Mouse (Mus musculus): ENCODE data around the gene Drc7.
"Not testable (repeated sequence)": the region's sequence is repeated elsewhere in the genome, so short reads cannot be mapped to it uniquely, and the experiment has no call there.

The Drc7 gene

DNA sequence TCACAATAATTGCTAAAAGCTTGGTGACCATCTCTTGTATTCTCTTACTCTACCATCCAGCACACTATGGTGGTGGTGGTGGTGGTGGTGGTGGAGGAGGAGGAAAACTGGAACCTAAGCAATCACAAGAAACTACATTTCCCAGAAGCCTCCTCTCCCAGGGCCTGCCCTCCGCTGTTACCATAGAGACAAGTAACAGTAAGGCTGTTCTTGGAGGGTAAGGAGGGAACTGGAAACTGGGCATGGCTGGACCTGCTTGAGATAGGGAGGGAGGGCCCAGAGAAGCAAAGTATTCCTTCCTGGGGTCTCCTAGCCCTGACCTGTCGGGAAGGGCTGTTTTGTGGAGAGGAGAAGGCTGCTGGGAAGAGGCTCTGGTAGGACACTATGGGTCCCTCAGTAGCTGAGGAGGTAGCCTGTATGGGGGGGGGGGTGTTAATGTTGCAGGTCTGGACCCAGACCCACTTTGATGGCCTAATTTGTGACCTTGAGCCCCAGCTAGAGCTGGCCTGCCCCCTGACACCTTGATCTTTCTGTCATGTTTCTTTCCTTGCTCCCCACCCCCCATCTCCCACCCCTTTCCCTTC is at the start of gene Drc7:
Gene Drc7, plus strand, starts transcription at position 177 of the 584 bp plus-strand sequence.
- peak; percentile 51 for DNase-seq

DNA sequence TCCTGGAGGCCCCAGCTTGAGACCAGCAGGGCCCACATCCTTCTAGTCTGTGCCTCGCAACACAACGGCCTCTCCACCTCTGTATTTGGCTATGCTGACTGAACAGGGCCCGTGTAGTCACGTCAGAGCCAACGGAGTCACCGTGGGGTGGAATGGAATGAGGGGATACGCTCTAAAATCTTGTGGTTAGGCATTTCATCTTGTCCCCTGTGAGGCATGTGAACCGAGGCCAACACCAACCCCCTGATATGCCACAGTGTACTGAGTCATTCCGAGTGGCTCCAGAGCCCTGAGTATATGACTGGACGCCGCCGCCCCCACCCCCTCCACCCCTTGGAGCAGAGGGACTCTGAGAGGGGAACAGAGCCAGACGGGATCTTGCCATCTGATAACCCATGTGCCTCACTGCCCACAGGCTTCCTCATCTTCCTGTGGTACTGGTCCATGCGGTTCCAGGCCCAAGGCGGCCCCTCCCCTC is 42.4 kb upstream of the Drc7 start:
- DNase-seq: no peak

DNA sequence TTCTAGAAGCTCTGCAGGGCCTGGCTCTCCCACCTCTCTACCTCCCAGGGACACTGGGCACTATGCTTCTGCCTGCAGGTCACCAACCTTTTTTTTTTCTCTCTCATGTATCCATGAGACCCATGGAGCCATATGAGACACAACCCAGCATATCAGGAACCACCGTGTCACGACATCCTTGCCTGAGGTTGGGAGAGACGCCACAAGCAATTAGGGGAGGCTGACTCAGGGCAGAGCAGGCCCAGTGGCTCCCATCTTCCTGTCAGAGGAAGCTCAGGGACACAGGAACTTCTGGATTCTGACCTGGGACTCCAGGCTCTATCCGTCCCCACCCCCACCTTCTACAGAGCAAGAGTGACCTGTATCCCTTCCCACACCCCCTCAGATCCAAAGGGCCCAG is 39.0 kb upstream of the Drc7 start:
- no peak for DNase-seq

DNA sequence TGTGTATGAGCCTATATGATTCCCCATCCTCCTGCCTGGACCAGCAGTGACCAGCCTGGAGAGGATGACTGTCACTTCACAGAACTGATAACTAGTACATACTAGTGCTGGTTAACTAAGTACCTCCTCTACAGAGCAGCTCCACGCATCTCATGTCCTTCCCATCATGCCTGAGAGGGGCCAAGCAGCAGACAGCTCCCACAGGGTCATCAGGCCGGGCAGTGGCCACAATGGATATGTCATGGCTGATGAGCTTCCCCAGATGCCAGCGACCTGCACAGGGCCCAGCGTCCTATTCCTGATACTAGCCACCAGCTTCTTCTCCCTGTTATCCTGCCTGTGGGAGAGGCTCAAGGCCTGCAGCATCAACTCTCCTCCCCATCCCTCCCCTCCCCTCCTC is 38.2 kb upstream of the Drc7 start:
- DNase-seq: no peak

DNA sequence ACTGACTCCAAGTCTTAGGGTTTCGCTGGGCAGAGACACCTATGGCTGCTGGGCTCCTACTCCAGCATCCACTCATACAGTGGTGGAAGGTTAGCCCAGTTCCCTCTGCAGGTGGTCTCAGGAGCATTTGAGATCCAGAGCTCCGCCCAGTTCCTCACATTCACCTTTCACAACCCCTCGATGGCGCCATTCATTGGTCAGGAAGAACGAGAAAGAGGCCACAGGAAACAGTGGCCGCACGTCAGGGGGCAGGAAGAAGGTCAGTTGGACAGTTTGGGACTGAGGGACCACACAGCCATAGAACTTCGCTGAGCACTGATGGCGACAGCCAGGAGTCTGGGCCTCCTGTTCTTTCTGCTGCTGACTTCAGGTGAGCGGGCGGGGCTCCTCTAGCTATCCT is 37.5 kb upstream of the Drc7 start, which contains the start of gene Adgrg3:
Gene Adgrg3, plus strand, starts transcription at position 242 of the 400 bp plus-strand sequence.
- no peak for DNase-seq

DNA sequence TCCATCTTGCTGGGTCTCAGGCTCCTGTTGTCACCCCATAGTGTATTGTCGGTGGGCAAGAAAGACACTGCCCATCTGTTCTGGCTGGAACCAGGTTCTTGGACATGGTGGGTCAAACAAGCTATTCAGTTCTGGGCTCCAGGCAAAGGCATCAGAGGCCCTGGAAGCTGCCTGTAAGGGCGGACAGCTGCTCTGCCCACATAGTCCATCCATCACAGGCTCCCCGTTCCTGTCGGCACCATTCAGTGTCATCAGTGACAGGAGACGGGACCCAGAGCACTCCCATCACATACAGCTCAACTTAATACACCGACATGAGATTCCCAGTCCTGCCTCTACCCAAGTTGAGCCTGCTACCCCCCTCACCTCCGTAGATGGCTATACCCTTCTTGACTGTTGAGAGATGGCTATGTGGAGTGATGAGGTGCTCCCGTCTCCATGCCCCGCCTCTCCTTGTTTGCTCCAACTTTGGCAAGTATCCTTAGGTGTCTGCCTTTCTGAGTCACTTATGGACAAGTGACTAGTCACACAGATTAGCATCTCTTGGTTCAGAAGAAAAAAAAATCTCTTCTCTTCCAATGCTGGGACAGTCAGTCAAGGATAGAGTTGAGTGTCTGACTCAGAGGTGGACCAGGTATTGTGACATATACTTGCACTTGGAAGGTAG is 36.8 kb upstream of the Drc7 start:
- DNase-seq: no peak

DNA sequence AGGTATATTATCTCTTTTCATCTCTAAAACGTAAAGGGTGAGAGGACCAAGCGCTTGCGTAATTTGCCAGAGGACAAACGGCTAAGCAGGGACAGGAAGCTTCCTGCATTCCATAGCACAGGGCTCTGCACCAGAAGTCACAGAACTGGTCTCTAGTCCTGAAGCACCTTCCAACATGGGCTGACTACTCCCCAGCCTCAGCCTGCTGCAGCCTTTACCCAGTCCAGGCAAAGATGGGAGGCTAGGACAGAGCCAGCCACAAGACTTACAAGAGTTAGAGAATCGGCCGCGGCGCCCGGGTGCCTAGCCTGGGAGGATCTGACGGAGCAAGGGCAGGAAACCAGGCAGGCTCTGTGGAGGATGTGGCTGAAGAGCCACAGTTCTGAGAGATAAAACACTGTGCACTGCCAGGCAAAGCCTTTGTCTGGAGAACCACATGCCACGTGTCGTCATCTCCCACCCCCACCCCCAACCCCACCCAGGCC is 34.6 kb upstream of the Drc7 start:
- DNase-seq: peak; percentile 60

DNA sequence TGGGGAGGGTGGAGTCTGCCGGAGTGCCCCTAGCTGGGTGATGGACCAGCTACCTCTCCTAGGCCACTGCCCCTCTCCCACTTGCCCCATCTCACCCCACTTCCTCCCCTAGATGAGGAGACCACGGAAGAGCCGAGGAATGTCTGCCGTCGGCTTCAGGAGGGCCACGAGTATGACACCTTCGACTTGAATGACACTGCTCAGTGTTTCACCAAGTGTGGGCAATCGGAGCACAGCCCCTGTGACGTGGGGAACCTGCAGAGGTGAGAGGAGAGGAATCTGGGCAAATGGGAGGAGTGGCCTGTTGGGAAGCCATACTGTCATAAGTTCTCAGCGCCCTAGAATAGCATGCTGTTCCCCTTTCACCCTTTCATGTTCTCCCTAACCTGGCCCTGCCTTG is 34.1 kb upstream of the Drc7 start:
- no peak for DNase-seq

DNA sequence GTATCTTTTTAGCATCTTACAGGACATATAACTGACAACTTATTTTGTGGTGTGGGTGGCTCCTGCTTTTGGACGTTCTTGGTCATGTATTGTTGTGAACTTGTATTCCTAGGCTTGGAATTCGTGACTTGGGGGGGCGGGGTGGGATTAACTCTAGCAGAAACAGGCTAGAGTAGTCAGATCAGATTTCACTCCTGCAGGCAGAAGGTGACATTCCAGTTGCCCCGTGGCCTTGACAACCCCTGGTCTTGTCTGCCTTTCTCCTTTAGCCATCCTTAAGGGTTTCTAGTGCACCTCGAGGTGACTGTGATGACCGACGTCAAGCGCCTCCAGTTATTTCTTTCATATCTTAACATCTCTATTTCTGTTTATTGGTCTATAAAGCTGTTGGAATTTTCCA is 31.7 kb upstream of the Drc7 start:
- no peak for DNase-seq

DNA sequence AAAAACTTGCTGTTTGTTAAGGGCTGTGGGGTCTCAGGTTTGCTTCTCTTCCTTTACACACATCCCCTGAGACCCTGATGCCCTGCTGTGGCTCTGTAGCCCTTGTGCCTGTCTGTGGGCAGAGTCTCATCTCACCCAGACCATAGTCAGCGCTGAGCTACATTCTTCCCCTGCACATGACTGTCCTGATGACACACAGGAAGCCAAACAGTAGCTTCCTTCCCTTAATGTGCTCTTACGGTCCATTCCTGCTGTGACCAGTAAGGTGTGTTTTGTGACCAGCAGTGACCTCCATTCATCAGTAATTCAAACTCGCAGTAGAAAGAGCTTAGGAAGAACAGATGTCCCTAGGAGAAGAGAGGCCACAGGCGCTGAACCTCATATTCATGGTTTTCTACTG is 30.5 kb upstream of the Drc7 start:
- no peak for DNase-seq

DNA sequence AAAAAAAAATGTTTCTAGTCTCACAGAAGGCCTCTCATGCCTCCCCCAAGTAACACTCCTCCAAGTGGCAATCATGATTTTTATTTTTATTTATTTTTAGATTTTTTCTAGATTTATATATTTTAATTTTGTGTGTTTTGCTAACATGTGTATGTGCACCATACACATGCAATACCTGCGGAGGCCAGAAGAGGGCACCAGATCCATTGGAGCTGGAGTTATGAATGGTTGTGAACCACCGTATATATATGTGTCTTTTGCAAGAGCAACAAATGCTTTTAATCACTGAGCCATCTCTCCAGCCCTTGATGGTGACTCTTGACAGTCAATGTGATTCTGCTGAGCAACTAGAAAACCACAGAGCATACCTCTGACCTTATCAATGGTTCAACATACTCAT is 29.5 kb upstream of the Drc7 start:
- peak; percentile 37 for DNase-seq

DNA sequence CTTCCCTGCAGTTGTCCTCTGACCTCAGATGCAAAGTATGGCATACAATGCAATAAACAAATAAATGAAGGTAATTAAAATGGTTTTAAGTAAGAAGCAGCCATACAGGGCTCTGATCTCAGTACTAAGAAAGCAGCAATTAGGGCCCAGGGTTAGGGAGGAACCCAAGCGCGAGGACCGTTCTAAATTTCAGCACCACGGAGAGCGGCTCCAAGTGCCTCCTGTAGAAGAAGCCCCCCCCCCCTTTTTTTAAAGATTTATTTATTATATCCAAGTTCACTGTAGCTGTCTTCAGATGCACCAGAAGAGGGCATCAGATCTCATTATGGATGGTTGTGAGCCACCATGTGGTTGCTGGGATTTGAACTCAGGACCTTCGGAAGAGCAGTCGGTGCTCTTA is 26.5 kb upstream of the Drc7 start:
- DNase-seq: not testable (repeated sequence)

DNA sequence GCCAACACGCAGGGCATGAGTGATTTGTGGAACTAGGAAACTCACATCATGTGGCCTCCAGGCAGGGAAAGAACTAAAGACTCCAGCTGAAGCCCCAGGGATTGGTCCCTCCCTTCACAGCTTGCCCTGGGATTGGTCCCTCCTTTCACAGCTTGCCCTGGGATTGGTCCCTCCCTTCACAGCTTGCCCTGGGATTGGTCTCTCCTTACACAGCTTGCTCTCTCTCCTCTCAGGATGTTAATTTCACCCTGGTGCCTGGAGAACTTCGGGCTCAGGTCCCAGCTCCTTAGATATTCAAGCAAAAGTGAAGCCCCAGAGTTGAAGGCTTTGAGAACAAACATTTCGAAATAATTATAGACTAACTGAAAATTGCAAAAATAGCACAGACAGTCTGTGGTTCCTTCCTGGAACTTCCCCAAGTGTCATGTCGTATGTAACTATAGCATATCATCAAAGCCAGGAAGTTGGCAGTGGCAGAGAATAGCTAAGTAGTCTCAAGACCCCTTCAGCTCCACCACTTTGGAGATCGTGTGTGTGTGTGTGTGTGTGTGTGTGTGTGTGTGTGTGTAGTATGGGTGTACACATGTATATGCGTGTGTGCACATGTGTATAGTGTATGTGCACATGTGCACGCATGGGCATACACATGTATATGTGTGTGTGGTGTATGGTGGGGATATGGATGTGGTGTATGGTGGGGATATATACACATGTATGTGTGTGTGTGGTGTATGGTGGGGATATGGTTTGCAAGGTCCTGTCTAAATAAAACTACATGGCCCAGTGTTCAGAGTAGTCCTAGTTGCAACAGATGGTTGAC is 17.6 kb upstream of the Drc7 start:
- peak; percentile 49 for DNase-seq

DNA sequence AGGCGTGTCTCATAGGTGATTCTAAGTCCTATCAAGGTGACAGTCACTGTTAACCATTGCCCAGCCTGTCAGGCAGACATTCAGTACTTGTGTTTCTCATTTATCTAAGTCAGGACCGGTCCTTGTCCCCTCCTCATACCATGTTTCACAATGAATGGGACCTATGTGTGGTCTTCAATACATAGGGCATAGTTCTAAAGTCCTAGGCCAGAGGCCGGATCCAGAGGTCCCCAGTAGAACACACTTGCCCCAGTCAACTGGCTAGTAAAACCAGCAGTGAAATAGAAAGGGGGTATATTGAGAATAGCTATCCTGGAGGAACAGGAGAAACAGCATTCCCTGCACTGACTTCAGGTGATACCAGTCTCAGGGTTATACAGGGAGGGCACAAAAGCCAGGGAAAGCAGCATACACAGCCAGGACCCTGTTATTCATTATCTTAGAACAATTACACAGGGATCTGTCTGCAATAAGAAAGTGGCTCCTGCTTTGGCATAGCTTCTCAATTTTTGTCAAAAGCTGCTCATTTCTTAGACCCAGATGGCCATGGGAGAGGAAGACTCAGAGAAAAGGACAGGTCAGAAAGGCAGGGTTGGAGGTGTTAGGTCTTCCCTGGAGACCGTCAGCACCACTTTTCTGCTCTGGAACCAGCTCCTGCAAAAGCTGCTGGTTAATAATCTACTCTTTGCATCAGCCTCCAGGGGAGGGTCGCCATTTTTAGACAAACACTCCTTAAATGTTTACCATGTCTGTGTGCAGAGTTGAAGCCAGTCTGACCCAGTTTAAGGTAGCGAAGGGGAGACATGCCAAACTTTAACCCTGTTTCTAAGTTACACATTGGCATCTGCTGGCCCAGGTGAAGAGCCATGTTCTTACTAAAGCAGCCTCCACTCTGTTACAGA is 12.8 kb upstream of the Drc7 start:
- no peak for DNase-seq

DNA sequence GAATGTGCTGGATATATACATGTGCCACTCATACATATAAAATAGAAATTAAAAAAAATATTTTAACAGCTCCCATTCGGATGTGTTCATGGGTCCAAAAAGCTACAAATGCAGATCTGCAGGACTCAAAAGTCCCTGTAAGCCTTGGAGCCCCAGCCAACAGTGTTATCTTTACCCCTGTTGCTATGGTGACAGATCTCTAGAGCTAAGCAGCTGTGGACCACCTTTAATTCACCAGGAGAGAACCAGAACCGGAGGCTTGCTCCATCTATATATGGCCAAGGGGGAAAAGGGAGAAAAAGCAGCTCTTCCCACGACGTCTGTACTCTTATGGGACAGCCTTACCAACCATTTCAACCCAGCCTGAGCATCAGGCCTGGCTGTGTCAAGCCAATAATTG is 10.1 kb upstream of the Drc7 start:
- DNase-seq: no peak

DNA sequence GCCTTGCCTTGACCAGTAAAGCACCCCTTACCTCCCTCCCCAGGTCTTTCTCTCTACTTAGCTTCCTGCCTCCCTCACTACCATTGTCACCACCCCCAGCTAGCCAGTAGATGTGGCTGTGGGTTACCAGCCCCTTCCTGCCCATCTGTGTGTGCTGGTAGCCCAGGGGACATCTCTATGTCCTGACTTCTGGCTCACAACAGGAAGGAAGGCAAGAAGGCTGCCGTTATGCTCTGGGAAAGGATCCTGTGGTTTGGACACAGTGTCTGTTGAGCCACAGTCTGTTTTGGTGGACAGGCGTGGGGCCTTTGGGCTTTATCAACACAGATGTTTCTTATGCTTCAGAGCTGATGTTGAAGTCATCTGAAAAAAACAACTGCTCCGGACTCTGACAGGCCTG is 7.9 kb upstream of the Drc7 start:
- DNase-seq: no peak

DNA sequence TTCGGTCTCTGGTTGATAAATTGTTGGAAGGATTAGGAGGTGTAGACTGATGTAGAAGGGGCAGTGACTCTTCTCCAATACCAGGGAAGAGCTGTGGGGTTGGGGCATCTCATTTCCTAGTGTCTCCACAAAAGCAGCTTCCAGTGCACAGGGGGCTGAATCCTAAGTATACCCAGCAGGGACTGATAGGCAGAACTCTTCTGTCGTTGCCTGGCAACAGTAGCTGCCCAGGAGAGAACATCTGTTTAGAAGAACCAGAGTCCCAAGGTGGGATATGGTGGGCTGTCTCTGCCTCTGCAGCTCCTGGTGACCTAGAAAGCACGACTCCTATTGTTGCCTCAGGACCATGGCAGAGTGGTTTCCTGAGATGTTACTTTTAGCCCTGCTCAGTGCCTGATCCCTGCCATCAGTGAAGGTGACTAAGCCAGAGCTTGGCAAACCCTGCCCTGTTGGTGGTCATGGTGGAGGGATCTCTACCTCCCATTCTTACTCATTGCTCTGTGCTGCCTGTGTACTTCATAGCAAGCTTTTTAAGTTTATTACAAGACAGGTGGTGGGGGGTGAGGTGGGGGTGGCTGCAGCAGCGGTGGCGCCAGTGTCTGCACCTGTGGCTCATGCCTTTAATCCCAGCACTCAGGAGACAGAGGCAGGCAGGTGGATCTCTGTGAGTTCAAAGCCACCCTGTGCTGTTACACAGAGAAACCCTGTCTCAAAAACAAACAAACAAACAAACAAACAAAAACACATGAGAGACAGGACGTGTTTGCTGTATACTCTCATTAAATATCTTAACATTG is 6.8 kb upstream of the Drc7 start:
- no peak for DNase-seq

DNA sequence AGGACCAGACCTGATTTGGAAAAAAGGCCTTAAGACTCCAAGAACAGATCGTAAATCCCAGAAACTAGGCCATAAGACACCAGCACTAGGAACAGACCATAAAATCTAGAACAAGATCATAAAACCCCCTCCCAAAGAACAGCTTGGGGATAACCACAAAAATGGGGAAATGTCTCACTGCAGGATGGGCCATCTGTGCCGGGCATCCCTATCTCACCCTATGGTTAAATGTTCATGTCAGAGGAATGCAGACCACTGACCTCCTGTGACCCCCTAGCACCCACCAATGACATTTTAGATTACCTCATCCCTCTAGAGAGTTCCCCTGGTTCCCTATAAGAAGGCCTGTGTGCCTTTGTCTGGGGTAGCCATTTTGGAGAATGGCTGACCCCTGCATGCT is 5.3 kb upstream of the Drc7 start:
- no peak for DNase-seq

DNA sequence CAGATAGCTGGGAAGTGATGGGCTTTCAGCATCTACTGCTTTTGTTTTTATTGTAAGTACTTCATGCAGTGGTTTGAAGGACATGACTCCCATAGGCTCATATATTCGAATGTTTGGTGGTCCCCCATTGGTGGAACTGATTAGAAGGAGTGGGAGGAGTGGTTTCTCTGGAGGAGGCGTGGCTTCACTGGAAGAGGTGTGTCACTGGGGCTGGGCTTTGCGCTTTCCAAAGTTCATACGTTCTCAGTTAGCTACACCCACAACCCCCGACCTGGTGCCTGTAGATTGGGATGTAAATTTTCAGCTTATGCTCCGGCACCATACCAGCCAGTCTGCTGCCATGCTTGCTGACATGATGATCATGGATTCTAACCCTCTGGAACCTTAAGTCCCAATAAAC is 465 bp upstream of the Drc7 start:
- no peak for DNase-seq

DNA sequence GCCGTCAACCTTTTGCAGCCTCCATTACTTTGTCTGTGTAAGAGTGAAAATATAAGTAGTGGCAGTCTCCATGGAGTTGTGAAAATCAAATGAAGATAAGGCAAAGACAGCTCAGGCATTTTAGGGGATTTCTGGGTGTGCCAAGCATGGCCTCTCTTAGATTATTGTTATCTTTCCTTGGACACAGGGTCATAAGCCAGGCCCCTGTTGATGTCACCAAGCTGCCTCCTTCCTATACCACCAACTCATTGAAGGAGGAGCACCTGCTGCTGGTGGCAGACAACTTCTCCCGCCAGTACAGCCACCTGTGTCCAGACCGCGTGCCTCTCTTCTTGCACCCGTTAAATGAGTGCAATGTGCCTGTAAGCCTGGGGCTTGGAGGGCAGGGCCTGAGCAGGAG is 1.5 kb downstream of the Drc7 start:
- DNase-seq: no peak

DNA sequence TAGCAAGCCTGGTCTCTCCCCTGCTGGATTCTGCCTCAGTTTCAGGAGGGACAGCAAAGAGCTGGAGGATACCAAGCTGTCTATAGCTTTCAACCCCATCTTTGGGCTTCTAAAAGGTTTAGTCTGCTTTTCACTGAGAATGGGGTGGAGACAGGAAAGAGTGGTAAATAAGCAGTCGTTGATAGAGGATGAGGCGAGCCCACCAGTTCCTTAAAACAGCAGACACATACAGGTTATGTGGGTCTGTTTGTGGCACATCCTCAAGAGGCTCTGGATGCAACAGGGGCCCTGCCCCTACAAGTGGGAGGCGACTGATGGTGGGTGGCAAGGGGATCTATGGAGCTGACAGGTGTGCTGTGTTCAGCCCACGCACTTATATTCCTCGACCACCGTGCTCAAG is 3.8 kb downstream of the Drc7 start:
- no peak for DNase-seq
